In the genomic region with DNA sequence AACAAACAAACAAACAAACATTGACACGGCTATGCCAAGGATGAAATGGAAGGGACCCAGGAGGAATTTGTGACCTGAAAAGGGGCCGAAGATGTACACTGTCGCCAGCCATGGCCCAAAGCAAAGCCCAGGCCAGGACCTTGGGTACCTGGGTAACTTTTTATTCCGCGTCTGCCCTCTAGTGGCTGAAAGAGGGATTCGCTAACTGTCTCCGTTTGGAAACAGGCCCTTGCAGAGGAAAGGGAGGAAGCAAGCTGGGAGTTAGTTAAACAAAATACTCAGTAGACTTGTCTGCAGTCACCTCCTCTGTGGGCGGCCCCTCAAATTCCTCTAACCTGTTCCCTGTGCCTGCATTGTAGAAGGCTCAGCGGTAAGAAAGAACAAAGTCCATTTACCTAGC, we compare ENCODE assay signal across 8 mouse cellular contexts.
DNase-seq lines count a peak whose midpoint lies in the region; ATAC-seq and TF ChIP-seq lines count a peak whose summit lies in the region.

No protein-coding gene starts in this region.

- DNase-seq in B cell, adult 2 months, result peak; percentile 53 to 57
- DNase-seq in R1 (ENCODE audit: low read depth, low spot score), result peak; percentile 79
- DNase-seq in cerebellum, postnatal 36 days, result peak; percentile 60 to 68
- DNase-seq in gastrocnemius, postnatal 14 days, result peak; percentile 58
- DNase-seq in liver, adult 2 months (ENCODE audit: extremely low read depth, low read depth, low spot score), result peak; percentile 19
- DNase-seq in thymus, postnatal 14 days, result peak; percentile 64

- no peak overlapping the region for H3K4me3 ChIP-seq in kidney, embryonic 16.5 days (ENCODE audit: low read length)
- no peak overlapping the region for H3K4me3 ChIP-seq in liver, adult 2 months (ENCODE audit: insufficient read depth, low read depth, low read length)
- H3K4me3 ChIP-seq in olfactory bulb, adult 2 months (ENCODE audit: insufficient read depth, low read depth, low read length), result no peak overlapping the region

- no peak overlapping the region for H3K27ac ChIP-seq in kidney, embryonic 16.5 days (ENCODE audit: low read length)
- no peak overlapping the region for H3K27ac ChIP-seq in liver, adult 2 months (replicated peaks; ENCODE audit: insufficient read depth, low read depth, low read length)
- no peak overlapping the region for H3K27ac ChIP-seq in olfactory bulb, adult 2 months (ENCODE audit: insufficient read depth, low read depth, low read length)

- H3K9ac ChIP-seq in kidney, embryonic 16.5 days (replicated peaks; ENCODE audit: low read length), result no peak overlapping the region
- no peak overlapping the region for H3K9ac ChIP-seq in liver, adult 2 months (ENCODE audit: low read depth, low read length)

- no peaks in the 10 kb centered on the region for H3K4me1 ChIP-seq in kidney, embryonic 16.5 days (ENCODE audit: insufficient read depth, low read length)
- H3K4me1 ChIP-seq in liver, adult 2 months (ENCODE audit: control insufficient read depth, insufficient read depth, low read length), result no peaks in the 10 kb centered on the region
- no peaks in the 10 kb centered on the region for H3K4me1 ChIP-seq in olfactory bulb, adult 2 months (ENCODE audit: control insufficient read depth, insufficient read depth, low read length)

- H3K79me2 ChIP-seq in liver, adult 2 months (ENCODE audit: control insufficient read depth, insufficient read depth, low read length), result no peaks in the 10 kb centered on the region

- H3K9me3 ChIP-seq in kidney, embryonic 16.5 days (ENCODE audit: low read length), result no peaks in the 10 kb centered on the region

- no peak overlapping the region for H3K4me2 ChIP-seq in kidney, embryonic 16.5 days (replicated peaks; ENCODE audit: low read depth, low read length)

- TF ChIP-seq CTCF in liver, adult 2 months (IDR thresholded peaks at IDR 0.05; ENCODE audit: low read depth, low read length), result peak; percentile 64
- peak; percentile 68 for TF ChIP-seq CTCF in olfactory bulb, adult 2 months (IDR thresholded peaks at IDR 0.05; ENCODE audit: insufficient read depth, low read depth, low read length)

- H3K36me3 ChIP-seq in kidney, embryonic 16.5 days (ENCODE audit: insufficient read depth, low read length), result no peaks in the 10 kb centered on the region
- no peaks in the 10 kb centered on the region for H3K36me3 ChIP-seq in liver, adult 2 months (ENCODE audit: control insufficient read depth, insufficient read depth, low read length)

- WGBS in kidney, embryonic 16.5 days, result 14% methylated on average over 9 of the region's 9 CpGs
- 11% methylated on average over 9 of the region's 9 CpGs for WGBS in liver, adult 2 months
- 10% methylated on average over 9 of the region's 9 CpGs for WGBS in olfactory bulb, adult 2 months

- no peaks in the 10 kb centered on the region for H3K27me3 ChIP-seq in kidney, embryonic 16.5 days (ENCODE audit: insufficient read depth, low read length)
- no peaks in the 10 kb centered on the region; the same call in 1 of the 2 replicates for H3K27me3 ChIP-seq in liver, adult 2 months (ENCODE audit: control insufficient read depth, insufficient read depth, low read length)

- ATAC-seq in kidney, embryonic 16.5 days (ENCODE audit: low FRiP score, low TSS enrichment), result peak; percentile 77

- intact Hi-C loops in gastrocnemius, postnatal 14 days (cut with DNase I; ENCODE audit: low total_unique reads), result loop anchor here (5.0 kb wide), 2 partner anchors 34 to 139 kb away; no protein-coding TSS in a partner anchor

- TF ChIP-seq POLR2A in liver, adult 2 months (IDR thresholded peaks at IDR 0.05; ENCODE audit: extremely low read depth, insufficient read depth, low read length), result no peak
- no peak for TF ChIP-seq POLR2A in olfactory bulb, adult 2 months (IDR thresholded peaks at IDR 0.05; ENCODE audit: insufficient read depth, low read depth, low read length)

Comparison
In these comparisons a context has a peak if more than half of its experiments do, and no peak if none do; other contexts are left out.
1. DNase-seq: peak in every context shown above with its lines; median percentile 79 in R1; 64 in cerebellum, postnatal 36 days; 64 in thymus, postnatal 14 days; 58 in gastrocnemius, postnatal 14 days; 55 in B cell, adult 2 months; 19 in liver, adult 2 months.